Mouse (Mus musculus): ENCODE measurements at regions not wholly inside any gene's neighbourhood (a gene's known extent, or its start where the extent isn't known, plus 50 kb on each side); places are given as distances from the start of the nearest gene placed in this dataset.

DNA sequence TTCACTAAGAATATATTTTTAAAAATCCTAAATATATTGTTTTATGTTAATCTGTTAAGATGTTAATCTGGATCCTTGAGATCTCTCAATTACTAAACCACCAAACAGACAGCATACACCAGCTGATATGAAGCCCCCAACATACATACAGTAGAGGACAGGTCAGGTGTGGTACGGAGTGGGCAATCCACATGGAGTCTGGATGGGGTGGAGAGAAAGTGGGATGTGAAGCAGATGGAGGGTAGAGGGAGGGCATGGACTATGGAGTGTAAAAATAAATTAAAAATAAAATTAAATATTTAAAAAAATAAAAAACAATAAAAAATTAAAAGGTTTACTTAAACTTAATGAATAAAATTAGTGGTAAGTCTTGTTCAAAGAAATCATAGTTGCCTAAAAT is 1270.0 kb downstream of the Pcdh7 start:
- H3K4me3 ChIP-seq (replicated peaks; ENCODE audit: low read depth, low read length): no peak overlapping the region
- no peak overlapping the region for H3K4me2 ChIP-seq (ENCODE audit: low read length)
- H3K36me3 ChIP-seq (ENCODE audit: insufficient read depth, low read length): no peaks in the 10 kb centered on the region
- DNase-seq (ENCODE audit: low spot score) (no peak), ATAC-seq (replicated peaks; ENCODE audit: low FRiP score, low read depth) (no peak)
- no peaks in the 10 kb centered on the region for H3K4me1 ChIP-seq (replicated peaks; ENCODE audit: insufficient read depth, low read length)
- no peak for TF ChIP-seq CTCF (IDR thresholded peaks at IDR 0.05; ENCODE audit: low read depth)
- no peaks in the 10 kb centered on the region for H3K27me3 ChIP-seq (ENCODE audit: insufficient read depth, low read length)
- no peaks in the 10 kb centered on the region for H3K9me3 ChIP-seq (replicated peaks; ENCODE audit: low read length)
- H3K27ac ChIP-seq: no peak overlapping the region
- no peak overlapping the region for H3K9ac ChIP-seq (ENCODE audit: low read depth, low read length)
- 90% methylated on average over 1 of the region's 1 CpGs for WGBS
